Mouse (Mus musculus) regulatory T cell (primary cell): ENCODE data around the gene Oaz1.

Experiments
- in situ Hi-C: fragments of 300-600 bp; cut with MboI, MseI; formaldehyde crosslinking; loops from one replicate; pipeline ENCODE4 v1.15.1; 2025; ENCODE audit warnings: high pct_unique_total_duplicates

Oaz1 gene

DNA sequence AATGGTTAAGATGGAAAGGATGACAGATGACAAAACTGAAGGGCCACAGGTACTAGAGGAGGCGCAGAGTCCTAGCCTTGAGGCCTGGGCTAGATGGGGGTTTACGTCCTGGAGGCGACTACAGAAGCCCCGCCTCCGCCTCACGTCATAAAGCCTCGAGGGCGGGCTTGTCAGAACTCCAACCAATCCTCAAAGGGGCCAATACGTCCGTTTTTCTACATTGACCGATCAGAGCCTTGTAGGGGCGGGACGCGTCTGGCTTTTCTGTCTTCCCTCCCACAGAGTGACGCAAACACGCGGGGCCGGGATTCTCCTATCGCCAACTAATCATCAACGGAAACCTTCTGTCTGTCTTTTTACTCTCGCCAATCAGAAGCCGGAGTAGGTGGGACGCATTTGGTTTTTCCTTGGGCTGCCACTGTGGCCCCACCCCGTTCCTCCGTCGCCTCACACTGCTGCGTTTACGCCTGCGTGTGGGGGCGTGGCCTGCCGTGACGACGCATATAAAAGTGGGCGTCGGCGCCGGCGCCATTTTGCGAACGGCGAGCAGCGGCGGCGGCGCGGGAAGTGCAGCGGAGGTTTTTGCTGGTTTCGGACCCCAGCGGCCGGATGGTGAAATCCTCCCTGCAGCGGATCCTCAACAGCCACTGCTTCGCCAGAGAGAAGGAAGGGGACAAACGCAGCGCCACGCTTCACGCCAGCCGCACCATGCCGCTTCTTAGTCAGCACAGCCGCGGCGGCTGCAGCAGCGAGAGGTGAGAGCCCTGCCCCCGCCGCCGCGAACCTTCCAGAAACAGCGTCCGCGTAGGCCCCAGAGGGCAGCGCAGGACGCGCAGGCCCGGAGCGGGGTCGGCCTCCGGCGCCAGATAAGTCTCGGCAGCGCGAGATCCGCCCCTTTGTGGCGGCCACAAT is at the start of gene Oaz1:
Oaz1 (plus strand) TSS at position 506 of the 912 bp plus-strand sequence.
- in situ Hi-C loops = no loop called here

GRCm38 (mm10) chr10:80777123-80777522 is 49.3 kb upstream of the Oaz1 start:
- in situ Hi-C loops = no loop called here

- in situ Hi-C loops = no loop called here
Measured at GRCm38 (mm10) chr10:80779565-80779964, 46.9 kb upstream of the Oaz1 start.

DNA sequence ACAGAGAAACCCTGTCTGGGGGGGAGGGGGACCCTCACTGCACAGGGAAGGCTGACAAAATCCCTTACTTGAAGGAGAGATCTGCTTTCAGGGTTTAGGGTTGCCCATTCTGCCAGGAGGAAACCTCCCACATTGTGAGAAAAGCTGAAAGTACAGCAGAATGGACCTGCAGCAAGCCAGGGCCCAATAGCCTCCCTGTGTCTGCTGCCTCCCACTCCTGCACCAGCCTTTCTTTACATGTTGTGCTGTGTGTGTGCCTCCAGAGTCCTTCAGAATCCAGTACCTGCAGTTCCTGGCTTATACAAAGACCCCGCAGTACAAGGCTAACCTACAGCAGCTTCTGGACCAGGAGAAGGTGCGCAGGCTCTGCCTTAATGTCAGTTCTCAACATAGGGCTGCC is 42.2 kb upstream of the Oaz1 start:
- in situ Hi-C loops = no loop called here

DNA sequence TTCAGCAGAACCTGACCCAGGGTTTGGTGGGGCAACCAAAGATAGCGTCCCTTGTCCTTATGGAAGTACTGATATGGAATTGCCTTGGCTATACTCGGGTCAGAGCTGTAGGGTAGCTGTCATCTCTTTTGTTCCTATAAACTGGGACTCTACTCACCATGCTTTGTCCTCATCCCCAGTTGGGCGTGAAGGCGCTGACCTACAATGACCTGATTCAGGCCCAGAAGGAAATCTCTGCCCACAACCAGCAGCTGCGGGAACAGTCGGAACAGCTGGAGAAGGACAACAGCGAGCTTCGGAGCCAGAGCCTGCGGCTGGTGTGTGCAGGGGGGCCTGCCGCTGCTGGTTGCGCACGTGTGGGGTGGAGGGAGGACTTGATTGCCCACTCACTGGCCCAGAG is 41.6 kb upstream of the Oaz1 start:
- in situ Hi-C loops = loop anchor here (5.0 kb wide), 1 partner anchor 68 kb away; no protein-coding TSS in a partner anchor

GRCm38 (mm10) chr10:80785963-80786362 is 40.5 kb upstream of the Oaz1 start:
- in situ Hi-C loops = loop anchor here (5.0 kb wide), 1 partner anchor 69 kb away; no protein-coding TSS in a partner anchor

GRCm38 (mm10) chr10:80787517-80787916 is 38.9 kb upstream of the Oaz1 start:
- in situ Hi-C loops = loop anchor here (5.0 kb wide), 1 partner anchor 70 kb away; no protein-coding TSS in a partner anchor

GRCm38 (mm10) chr10:80790761-80791404 is 35.6 kb upstream of the Oaz1 start:
- in situ Hi-C loops = no loop called here

DNA sequence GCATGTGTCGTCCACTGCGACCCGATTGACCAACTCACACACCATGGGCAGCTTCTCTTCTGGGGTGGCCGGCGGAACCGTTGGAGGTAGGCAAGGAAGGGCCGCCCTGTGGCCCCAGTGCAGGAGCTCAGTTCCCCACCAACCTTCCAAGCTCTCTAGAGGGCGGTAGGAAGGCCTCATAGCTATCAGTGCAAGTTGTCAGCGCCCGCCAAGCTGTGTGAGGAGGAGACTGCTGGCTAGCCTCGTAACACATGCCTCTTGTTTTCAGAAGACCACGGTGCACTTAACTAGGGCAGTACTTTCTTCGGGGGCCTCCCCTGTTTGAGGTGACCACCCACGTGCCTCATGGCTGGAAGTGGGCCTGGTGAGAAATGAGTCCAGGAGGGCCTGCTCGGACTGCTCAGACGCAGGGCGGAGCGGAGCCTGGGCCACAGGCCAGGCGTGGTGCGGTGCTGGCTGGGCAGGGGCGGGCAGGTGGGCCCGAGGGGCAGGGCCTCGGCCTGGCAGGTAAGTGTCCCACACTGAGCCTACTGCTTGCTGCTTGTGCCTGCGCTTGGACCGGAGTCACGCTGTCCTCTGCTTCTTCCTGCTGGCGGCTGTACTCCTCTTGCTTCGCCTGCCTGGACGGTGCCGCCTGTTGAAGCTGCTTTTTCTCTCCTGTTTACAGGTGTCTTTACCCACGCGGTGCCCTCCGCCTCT is 34.8 kb upstream of the Oaz1 start:
- in situ Hi-C loops = no loop called here

GRCm38 (mm10) chr10:80792175-80793032 is 34.1 kb upstream of the Oaz1 start:
- in situ Hi-C loops = no loop called here

GRCm38 (mm10) chr10:80793033-80793784 is 33.2 kb upstream of the Oaz1 start:
- in situ Hi-C loops = no loop called here

- in situ Hi-C loops = no loop called here
Measured at GRCm38 (mm10) chr10:80793803-80794202, 32.7 kb upstream of the Oaz1 start.

DNA sequence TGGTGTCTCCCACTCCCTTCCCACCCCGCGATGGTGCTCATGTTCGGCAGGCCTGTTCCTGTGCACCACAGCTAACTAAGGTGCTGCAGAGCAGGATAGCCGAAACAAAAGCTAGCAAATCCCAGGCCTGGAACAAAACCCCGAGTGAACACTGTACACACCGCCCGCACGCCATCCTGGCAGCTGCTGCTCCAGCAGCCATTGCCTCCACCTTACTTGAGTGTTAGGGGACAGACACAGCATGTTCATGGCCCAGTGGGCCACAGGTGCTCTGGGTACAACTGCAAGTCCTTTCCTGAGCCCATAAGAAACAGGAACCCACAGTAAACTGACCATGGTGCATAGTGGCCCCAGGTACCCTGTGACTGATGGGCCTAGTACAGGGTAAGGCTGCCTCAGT is 31.7 kb upstream of the Oaz1 start:
- in situ Hi-C loops = no loop called here

GRCm38 (mm10) chr10:80796307-80796848 is 30.1 kb upstream of the Oaz1 start:
- in situ Hi-C loops = no loop called here

GRCm38 (mm10) chr10:80797186-80798149 is 29.0 kb upstream of the Oaz1 start:
- in situ Hi-C loops = no loop called here

DNA sequence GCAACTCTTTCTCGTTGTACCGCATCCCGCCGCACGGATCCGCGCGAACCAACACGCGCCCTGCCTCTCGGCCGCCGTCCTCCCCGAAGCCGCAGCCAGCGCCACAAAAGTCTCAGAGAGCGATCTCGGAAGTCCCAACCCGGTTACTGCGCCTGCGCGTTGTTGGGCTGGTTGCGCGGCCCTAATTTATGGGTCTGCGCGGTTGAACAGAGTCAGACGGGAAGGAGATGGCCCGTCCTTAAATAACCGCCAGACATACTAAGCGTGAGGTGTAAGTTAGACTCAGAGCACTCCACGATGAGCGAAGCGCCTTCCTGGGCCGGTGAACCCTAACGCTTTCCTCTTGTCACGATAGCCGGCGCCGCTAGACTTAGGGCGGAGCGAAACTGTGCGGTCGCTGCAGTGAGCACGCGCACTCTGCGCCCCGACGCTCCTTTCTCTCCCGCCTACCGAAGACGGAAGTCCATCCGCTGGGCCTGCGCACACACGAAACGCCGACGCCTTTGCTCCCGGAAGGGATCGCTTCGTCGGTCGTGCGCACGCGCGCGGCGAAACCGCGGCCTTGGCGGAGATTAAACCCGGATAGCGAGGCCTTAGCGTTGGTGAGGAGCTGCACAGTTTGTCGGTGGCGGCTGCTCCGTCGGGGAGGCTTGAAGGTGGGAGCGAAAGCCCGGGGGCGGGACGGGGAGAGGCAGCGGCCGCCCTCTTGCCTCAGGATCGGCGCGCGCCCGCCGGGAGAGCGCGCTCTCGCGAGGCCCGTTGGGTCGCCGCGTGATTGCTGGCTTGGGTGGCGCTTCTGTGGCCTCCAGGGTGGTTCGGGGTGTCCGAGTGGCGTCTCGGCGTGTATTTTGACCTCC is 28.1 kb upstream of the Oaz1 start, which contains the start of the genes Sf3a2 and Plekhj1:
Sf3a2 (plus strand) TSS at position 49 of the 857 bp plus-strand sequence.
Plekhj1 (minus strand) TSS at position 477 of the 857 bp plus-strand sequence.
- in situ Hi-C loops = no loop called here

- in situ Hi-C loops = no loop called here
Measured at GRCm38 (mm10) chr10:80799070-80799566, 27.3 kb upstream of the Oaz1 start.
